Mouse (Mus musculus) telencephalon, adult 2 months (tissue): ENCODE data around the gene Jade3.
"Not testable (repeated sequence)": the region's sequence is repeated elsewhere in the genome, so short reads cannot be mapped to it uniquely, and the experiment has no call there.

Experiments used
- DNase-seq: peaks from one replicate; pipeline ENCODE4 v3.0.0-alpha.2; 2011; ENCODE audit warnings: low read depth, low spot score

The Jade3 gene

GRCm38 (mm10) chrX:20425140-20425838 lies at the start of gene Jade3:
TSS of gene Jade3 (plus strand) at chrX:20425688.
- peak; percentile 31 for DNase-seq

GRCm38 (mm10) chrX:20379347-20380014 lies 46.0 kb upstream of the Jade3 start:
- DNase-seq = no peak

- DNase-seq = no peak
Observed at GRCm38 (mm10) chrX:20382260-20382659, 43.2 kb upstream of the Jade3 start.

- no peak for DNase-seq
Observed at GRCm38 (mm10) chrX:20387006-20387405, 38.5 kb upstream of the Jade3 start.

GRCm38 (mm10) chrX:20391964-20392363 lies 33.5 kb upstream of the Jade3 start:
- not testable (repeated sequence) for DNase-seq

- no peak for DNase-seq
Observed at GRCm38 (mm10) chrX:20392942-20393341, 32.5 kb upstream of the Jade3 start.

- no peak for DNase-seq
Observed at GRCm38 (mm10) chrX:20404068-20404467, 21.4 kb upstream of the Jade3 start.

- DNase-seq = no peak
Observed at GRCm38 (mm10) chrX:20406909-20407308, 18.6 kb upstream of the Jade3 start.

- DNase-seq = no peak
Observed at GRCm38 (mm10) chrX:20407676-20408075, 17.8 kb upstream of the Jade3 start.

- DNase-seq = no peak
Observed at GRCm38 (mm10) chrX:20411382-20411781, 14.1 kb upstream of the Jade3 start.

- DNase-seq = no peak
Observed at GRCm38 (mm10) chrX:20412221-20412620, 13.3 kb upstream of the Jade3 start.

- peak; percentile 40 for DNase-seq
Observed at GRCm38 (mm10) chrX:20414885-20415622, 10.4 kb upstream of the Jade3 start.

GRCm38 (mm10) chrX:20418461-20418860 lies 7.0 kb upstream of the Jade3 start:
- DNase-seq = no peak

- DNase-seq = no peak
Observed at GRCm38 (mm10) chrX:20419536-20419935, 6.0 kb upstream of the Jade3 start.

GRCm38 (mm10) chrX:20425839-20426449 lies 456 bp downstream of the Jade3 start:
- no peak for DNase-seq

GRCm38 (mm10) chrX:20483213-20483612 lies 57.7 kb downstream of the Jade3 start:
- no peak for DNase-seq

GRCm38 (mm10) chrX:20497682-20498081 lies 72.2 kb downstream of the Jade3 start:
- DNase-seq = no peak

- no peak for DNase-seq
Observed at GRCm38 (mm10) chrX:20520290-20520939, 94.9 kb downstream of the Jade3 start.

GRCm38 (mm10) chrX:20521578-20521977 lies 96.1 kb downstream of the Jade3 start:
- DNase-seq = no peak

- no peak for DNase-seq
Observed at GRCm38 (mm10) chrX:20532621-20533020, 107.1 kb downstream of the Jade3 start.

- no peak for DNase-seq
Observed at GRCm38 (mm10) chrX:20543867-20544266, 118.4 kb downstream of the Jade3 start.

- DNase-seq = no peak
Observed at GRCm38 (mm10) chrX:20547609-20548008, 122.1 kb downstream of the Jade3 start.
